Mouse (Mus musculus) heart, adult 9 months (tissue): Measurements from ENCODE around the gene Dusp1.
A peak's percentile ranks its signal among the peaks of the same experiment; 100 is the strongest.

ENCODE experiments used
- DNase-seq, 2 experiments: peaks; one replicate each; pipeline ENCODE4 v3.0.0; 2022; ENCODE audit warnings: low spot score in 2 of 2

The Dusp1 gene

DNA sequence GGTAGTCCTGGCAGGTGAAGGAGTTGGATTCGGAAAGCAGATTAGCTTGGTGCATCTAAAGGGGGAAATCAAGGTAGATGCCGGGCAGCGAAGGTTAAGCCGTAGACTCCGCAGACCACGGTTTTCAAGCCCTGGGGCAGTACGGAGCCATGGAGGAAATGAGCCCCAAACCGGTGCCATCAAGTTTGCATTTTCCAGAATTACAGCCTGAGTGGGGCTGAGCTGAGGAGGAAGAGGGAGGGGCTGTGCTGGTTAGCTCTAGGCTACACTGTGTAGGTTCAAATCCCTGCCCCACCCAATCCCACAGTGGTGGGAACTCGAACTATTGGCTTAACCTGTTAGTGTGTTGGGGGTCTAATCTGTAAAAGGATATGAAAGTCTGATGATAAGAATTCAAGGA, 97.4 kb downstream of the Dusp1 start:
- no peak for DNase-seq

DNA sequence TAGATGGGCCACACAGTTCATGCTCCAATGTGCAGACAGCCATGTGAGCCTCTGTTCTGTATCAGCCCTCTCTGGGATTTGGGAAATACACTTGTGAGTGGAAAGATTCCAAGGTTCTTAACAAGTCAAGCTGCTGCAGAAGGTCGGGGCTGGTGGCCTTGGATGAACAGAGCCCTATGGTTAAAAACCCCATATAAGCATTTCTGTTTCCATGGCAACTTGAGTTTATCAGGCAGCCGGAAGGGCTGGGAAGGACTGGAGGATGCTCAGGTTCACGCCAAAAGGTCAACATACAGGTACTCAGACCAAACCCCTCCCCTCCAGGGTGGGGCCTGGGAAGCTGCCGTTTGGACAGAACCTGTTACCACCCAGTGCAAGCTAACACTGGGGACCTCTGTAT, 97.9 kb downstream of the Dusp1 start:
- DNase-seq = no peak

DNA sequence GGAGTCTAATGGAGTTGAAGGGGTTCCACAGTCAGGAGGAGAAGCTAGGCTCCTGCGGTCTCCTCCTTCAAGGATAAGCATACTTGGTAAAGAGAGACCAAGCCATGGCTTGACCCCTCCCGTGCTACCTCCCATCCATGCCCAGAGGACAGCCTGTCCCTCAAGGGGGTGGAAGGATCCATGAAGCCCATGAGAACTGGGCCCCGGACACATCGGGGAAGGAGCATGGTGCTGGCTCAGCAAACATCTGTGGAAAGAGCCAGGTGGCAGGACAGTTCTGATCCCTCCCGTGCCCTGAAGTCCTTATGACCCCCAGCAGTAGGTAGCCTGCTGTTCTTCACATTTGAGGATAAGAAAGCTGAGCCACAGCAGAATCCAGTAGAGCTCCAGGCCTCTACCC, 98.5 kb downstream of the Dusp1 start:
- no peak for DNase-seq

DNA sequence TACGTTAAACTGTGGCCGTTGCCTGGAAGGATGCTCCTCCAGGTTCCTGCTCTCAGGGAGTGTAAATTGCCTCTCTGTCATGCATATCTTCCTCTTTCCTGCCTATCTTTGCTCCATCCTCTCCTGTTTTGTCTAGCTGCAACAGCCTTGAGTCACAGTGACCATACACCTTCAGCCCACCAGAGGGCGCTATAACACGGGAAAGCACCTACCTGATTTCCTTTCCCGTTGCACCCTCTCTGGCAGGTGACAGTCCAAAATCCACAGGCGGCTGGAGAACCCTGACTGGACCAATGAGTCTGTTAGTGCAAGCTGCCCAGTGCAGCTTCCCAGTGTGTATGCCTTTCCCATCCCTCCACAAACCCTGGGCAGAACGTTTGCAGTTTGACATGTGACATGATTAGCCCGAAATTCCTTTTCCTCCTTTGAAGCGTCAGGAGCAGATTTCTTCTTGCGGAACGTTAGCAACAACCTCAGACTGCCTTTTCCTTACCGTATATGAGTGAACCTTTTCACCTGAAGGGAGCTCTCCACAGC, 99.2 kb downstream of the Dusp1 start:
- DNase-seq = peak; percentile 51 to 71

DNA sequence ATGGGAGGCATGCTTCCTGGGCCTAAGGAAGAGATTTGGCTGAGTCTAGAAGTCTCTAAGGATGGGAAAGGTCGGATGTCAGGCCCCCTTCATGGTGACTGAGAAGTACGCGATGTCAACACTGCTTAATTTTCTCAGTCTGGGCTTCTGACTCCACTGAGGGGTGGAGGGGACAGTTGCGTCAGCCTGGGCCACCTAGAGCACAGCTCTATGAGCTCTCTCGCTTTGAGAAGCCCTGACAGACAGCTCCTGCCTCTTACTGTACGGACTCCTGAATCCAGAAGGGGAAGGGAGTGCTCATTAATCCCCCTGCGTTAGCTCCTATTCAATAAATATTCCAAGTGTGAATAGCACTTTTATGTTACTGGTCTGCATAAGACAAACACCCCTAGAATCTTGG, 103.9 kb downstream of the Dusp1 start:
- no peak for DNase-seq

DNA sequence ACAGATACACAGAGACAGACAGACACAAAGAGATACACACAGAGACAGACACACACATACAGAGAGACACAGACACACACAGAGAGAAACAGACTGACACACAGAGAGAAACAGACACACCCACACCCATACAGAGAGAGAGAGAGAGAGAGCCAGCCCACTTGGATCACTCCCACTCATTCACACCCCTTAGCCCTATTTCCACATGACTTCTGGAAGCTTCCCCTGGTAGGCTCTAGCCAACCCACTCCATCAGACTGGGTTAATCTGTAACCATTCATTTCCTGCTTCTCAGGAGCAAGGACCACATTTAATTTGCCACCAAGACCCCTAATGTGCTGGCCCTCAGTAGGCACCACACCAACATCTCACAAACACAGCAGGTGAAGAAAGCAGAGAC, 104.4 kb downstream of the Dusp1 start:
- DNase-seq = no peak
